Mouse (Mus musculus) cerebellum, adult 2 months (tissue): ENCODE results near the gene Ccnd3. TPM values are rescaled to one million over a fixed set of nuclear protein-coding genes. Genes with fewer than 3 reads are reported as not detected.
A peak's percentile ranks its signal among the peaks of the same experiment; 100 is the strongest.

Experiments
- DNase-seq, 2 experiments: peaks; one replicate each; pipeline ENCODE4 v3.0.0; 2021
- H3K27ac ChIP-seq: fragments of 200-500 bp; 2 replicates; pipeline ENCODE4 v1.5.1; 2012; ENCODE audit warnings: low read length, control low read depth, inconsistent platforms; ENCODE audit not compliant: insufficient read depth
- H3K27me3 ChIP-seq: fragments of 200-500 bp; 2 replicates; pipeline ENCODE4 v1.6.1; 2012; ENCODE audit warnings: inconsistent platforms, mild to moderate bottlenecking, low read length, moderate library complexity; ENCODE audit not compliant: control insufficient read depth, insufficient read depth
- H3K4me1 ChIP-seq: fragments of 200-500 bp; 2 replicates; pipeline ENCODE4 v1.6.1; 2011; ENCODE audit warnings: low read length; ENCODE audit not compliant: control insufficient read depth, insufficient read depth
- H3K4me3 ChIP-seq: fragments of 200-500 bp; replicated peaks from 2 replicates; pipeline ENCODE3; 2011; ENCODE audit warnings: mild to moderate bottlenecking, low read depth, low read length, control low read depth; ENCODE audit not compliant: insufficient read depth
- CTCF ChIP-seq: fragments of 200-500 bp; IDR thresholded peaks from 2 replicates; pipeline ENCODE4 v1.5.1; 2011; ENCODE audit warnings: low read depth, mild to moderate bottlenecking, control low read depth, low read length, moderate library complexity, borderline replicate concordance; ENCODE audit not compliant: insufficient read depth
- POLR2A ChIP-seq: fragments of 200-500 bp; IDR thresholded peaks from 2 replicates; pipeline ENCODE4 v1.6.1; 2011; ENCODE audit warnings: low read length, control low read depth, borderline replicate concordance; ENCODE audit not compliant: insufficient read depth
- WGBS: fragments of 180-500 bp; shearing (Covaris S2); methylation state at CpG from one replicate; pipeline ENCODE4 v1.1.7; 2018; 5-methylcytosine and 5-hydroxymethylcytosine counted together
- polyA plus RNA-seq: library from polyadenylated mRNA; depleted of rRNA; stranded (reverse); fragments of >200 nt; gene quantifications from 2 replicates; pipeline ENCODE4 v1.2.3, GENCODE M21; 2012

Gene Ccnd3
- polyA plus RNA-seq, 1 experiment, result 50.5 TPM

DNA sequence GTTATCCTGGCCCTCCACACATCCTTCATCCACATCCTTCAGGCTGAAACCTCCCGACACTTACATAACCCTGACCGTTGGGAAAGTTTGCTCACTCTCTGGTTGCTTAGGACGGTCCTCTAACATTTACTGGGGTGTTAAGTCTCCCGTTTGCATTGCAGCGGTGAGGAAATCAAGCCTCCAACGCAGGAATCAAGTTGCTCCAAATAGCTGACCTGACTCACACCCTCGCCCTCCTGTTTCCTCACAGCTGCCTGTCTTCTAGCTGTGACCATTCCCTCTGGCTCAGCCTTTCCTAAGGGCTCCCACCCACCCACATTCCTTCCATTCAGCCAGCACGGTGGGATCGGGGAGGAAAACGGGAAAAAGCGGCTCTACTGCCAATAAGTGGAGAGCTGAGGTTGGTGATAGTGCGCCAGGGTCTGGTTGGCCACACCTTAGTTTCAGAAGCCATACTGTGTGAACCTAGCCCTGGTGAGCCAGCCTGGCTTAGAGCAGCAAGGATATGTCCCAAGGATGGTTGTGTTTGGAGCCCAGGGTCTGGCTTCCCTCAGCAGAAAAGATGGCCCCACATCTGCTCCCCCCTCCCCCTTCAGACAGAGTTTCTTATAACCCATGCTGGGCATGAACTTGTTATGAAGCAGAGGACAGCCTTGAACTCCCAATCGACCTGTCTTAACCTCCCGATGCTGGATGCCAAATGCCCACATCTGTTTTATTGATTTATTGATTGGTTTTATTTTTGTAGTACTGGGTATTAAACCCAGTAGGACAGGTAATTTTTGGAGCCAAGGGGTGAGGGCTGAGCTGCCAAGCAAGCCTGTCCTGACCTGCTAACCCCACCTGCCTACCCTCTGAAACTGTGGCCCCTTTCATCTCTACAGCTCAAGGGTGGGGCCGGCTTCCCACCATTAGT lies 32.2 kb upstream of the Ccnd3 start:
- no peak overlapping the region for H3K4me3 ChIP-seq
- no peaks in the 10 kb centered on the region for H3K27me3 ChIP-seq
- TF ChIP-seq POLR2A (no peak), CTCF (no peak)
- H3K27ac ChIP-seq, result no peak overlapping the region
- peaks cover 26% of the 10 kb centered on the region for H3K4me1 ChIP-seq
- DNase-seq, result no peak
- WGBS, result 75% methylated on average over 15 of the region's 15 CpGs

DNA sequence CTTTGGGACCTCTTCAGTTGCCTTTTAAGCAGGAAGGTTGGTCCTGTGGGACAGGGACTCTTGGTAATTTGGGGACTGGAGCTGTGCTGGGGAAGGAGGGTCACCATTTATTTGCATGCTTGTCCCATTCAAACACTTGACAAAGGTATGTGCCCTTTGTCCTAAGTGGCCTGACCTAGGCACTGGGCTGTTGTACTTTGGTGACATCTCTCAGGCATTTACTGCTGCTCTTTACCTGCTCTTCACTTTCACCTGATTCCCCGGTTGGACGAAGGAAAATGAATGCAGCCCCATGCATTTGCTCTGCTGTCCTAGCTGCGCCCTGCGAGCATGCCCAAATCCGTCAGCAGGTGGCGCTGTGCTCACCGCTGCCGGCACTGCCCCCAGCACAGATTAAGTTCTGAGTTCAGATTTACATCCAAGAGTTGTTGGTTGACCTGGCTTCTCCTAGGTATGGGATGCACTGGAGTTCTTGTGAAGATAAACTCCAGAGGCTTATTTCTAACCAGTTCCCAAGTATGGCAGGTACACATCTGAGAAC lies 31.3 kb upstream of the Ccnd3 start:
- Histone ChIP-seq H3K27ac (no peak overlapping the region), H3K27me3 (no peaks in the 10 kb centered on the region), H3K4me3 (no peak overlapping the region), H3K4me1 (peaks cover 26% of the 10 kb centered on the region)
- peak in 1 of 2 experiments; percentile 42 for DNase-seq
- TF ChIP-seq POLR2A, result no peak
- TF ChIP-seq CTCF, result peak; percentile 80
- 17% methylated on average over 8 of the region's 8 CpGs for WGBS

- Histone ChIP-seq H3K27ac (no peak overlapping the region), H3K27me3 (no peaks in the 10 kb centered on the region), H3K4me3 (no peak overlapping the region), H3K4me1 (peaks cover 18% of the 10 kb centered on the region)
- TF ChIP-seq CTCF (no peak), POLR2A (no peak)
- WGBS, result 88% methylated on average over 4 of the region's 4 CpGs
- no peak for DNase-seq
Observed at GRCm38 (mm10) chr17:47474250-47474649, 30.6 kb upstream of the Ccnd3 start.

GRCm38 (mm10) chr17:47475181-47475580 lies 29.7 kb upstream of the Ccnd3 start:
- Histone ChIP-seq H3K27ac (no peak overlapping the region), H3K4me1 (peaks cover 10% of the 10 kb centered on the region), H3K27me3 (no peaks in the 10 kb centered on the region), H3K4me3 (no peak overlapping the region)
- no peak for DNase-seq
- no peak for TF ChIP-seq CTCF
- no peak for TF ChIP-seq POLR2A
- 84% methylated on average over 4 of the region's 4 CpGs for WGBS

DNA sequence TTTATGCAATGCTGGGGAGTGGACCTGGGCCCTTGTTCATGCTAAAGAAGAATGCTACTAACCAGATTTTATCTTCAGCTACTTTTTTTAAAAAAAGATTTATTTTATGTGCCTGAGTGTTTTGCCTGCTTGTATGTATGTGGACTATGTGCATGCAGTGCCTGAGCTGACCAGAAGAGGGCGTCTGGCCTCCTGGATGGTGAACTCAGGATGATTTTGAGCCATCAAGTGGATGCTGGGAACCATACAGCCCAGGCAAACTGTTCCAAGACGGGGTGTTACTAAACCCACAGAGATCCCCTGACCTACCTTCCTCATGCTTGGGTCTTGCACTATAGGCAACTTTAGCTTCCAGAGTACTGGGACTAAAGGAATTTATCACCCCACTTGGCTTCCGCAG lies 29.1 kb upstream of the Ccnd3 start:
- Histone ChIP-seq H3K4me3 (no peak overlapping the region), H3K27ac (no peak overlapping the region), H3K4me1 (peaks cover 5% of the 10 kb centered on the region; the same call in 1 of the 2 replicates), H3K27me3 (no peaks in the 10 kb centered on the region)
- no peak for DNase-seq
- TF ChIP-seq POLR2A (no peak), CTCF (no peak)
- WGBS, result 64% methylated on average over 3 of the region's 3 CpGs

- no peak overlapping the region for H3K27ac ChIP-seq
- no peaks in the 10 kb centered on the region for H3K4me1 ChIP-seq
- no peak for TF ChIP-seq CTCF
- TF ChIP-seq POLR2A, result no peak
- H3K4me3 ChIP-seq, result no peak overlapping the region
- WGBS, result 73% methylated on average over 3 of the region's 3 CpGs
- no peak for DNase-seq
- H3K27me3 ChIP-seq, result no peaks in the 10 kb centered on the region
Observed at GRCm38 (mm10) chr17:47479887-47480286, 25.0 kb upstream of the Ccnd3 start.

DNA sequence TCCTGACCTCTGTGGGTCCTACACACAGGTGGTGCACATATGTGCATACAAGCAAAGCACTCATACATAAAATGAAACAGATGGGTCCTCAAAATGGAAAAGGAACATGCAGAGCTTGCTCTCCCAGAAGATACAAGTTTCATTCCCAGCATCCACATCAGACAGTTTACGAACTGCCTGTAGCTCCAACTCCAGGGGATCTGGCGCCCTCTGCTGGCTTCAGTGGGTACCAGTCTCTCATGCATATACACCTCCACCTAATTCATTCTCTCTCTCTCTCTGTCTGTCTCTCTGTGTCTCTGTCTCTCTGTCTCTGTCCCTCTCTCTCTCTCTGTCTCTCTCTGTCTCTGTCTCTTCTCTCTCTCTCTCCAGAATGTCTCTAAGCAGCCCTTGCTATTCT lies 22.4 kb upstream of the Ccnd3 start:
- Histone ChIP-seq H3K4me3 (no peak overlapping the region), H3K27ac (no peak overlapping the region), H3K4me1 (no peaks in the 10 kb centered on the region), H3K27me3 (no peaks in the 10 kb centered on the region)
- peak in 1 of 2 experiments; percentile 47 for DNase-seq
- TF ChIP-seq CTCF (peak; percentile 71), POLR2A (no peak)
- WGBS, result 28% methylated on average over 2 of the region's 2 CpGs

- Histone ChIP-seq H3K27me3 (no peaks in the 10 kb centered on the region), H3K4me3 (no peak overlapping the region), H3K27ac (no peak overlapping the region), H3K4me1 (no peaks in the 10 kb centered on the region)
- no peak for DNase-seq
- WGBS, result 33% methylated on average over 1 of the region's 1 CpGs
- no peak for TF ChIP-seq POLR2A
- no peak for TF ChIP-seq CTCF
Observed at GRCm38 (mm10) chr17:47484241-47484921, 20.5 kb upstream of the Ccnd3 start.
